Mouse (Mus musculus): ENCODE data around the gene Sept9.

The Sept9 gene

DNA sequence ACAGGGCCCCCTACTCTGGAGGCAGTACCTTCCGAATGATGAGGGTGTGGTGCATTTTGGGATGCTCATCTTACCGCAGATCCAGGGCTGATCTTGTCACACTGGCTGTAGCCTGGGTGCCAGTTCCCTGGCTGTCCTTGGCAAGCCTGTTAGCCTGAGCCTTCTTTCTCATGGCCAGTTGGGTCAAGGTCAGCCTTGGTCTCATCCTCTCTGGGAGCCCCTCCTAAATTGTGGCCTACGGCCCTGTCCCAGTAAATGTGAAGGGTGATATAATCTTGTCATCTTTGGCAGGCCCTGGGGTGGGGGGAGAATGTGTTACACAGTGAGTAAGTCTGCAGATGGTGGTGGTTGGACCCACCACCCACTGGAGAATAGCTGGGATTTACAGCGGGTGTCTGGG lies 147.8 kb downstream of the Sept9 start:
- DNase-seq (ENCODE audit: low spot score), result no peak

DNA sequence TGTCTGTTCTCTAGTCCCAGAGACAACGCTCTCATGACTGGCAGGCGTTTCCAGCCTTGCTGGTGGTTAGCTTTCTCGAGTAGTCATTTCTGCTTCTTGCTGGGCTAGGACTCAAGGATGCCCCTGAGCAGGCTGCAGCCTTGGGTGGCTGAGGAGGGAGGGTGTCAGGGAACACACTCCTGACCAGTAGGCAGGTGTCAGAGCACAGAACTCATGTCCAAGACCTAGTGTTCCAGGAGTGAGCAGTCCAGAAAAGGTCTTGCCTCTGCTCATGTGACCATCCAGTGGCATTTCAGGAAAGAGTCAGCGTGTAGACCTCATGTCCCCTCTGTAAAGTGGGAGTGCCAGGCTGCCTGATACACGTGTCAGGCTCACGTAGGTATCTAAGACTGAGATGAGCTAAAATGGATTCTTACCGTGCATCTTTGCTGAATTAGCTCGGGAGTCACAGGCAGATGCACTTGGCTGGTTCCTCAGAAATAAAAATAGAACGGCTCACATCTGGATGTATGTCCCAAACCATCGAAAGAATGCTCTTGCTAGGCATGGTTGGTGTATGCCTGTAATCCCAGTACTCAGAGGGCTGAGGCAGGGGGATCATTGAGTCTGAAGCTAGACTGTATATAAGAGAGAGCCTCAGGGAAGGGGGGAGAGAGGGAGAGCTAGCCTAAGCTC lies 149.1 kb downstream of the Sept9 start:
- DNase-seq (ENCODE audit: low spot score), result no peak

DNA sequence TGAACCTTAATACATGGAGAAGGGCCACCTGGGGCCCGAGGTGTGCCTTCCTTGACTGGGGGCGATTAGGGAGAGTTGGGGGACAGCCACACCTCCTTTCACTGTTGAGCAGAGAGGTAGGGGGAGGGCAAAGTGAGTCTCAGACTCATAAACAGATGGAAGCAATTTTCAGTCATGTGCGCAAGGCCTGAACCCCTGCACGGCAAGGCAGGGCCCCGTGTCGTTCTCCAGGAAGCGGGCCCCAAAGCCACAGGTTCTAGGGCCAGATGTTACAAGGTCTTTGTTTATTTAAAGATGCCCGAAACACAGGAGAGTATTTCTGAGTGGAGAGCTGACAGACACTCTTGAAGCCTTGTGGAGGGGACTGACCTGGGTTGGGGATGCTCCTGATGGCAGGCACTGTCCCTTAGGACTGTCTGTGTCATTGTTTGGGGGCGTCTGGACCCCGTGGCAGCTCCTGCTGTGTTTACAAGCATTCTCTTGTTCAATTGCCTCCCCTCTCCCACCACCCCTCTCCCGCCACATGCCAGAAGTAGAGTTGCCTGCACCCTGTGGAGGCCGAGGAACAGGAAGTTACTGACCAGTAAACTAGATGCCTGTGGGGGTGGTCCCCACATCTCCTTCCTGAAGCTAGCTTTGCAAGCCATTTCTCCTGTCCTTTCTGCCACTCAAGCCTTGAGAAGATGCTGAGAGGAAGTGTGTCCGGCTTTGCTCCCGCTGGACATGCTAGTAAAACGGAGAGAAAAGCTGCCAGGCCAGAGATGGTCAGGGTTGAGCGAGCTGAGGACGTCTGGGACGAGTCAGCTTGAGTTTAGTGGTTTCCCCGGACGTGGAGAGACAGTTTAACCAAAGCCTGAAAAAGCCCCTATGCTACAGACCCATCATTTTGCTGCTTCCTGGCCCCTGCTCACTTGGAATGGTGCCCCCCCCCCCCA lies 150.2 kb downstream of the Sept9 start:
- DNase-seq (ENCODE audit: low spot score), result no peak

DNA sequence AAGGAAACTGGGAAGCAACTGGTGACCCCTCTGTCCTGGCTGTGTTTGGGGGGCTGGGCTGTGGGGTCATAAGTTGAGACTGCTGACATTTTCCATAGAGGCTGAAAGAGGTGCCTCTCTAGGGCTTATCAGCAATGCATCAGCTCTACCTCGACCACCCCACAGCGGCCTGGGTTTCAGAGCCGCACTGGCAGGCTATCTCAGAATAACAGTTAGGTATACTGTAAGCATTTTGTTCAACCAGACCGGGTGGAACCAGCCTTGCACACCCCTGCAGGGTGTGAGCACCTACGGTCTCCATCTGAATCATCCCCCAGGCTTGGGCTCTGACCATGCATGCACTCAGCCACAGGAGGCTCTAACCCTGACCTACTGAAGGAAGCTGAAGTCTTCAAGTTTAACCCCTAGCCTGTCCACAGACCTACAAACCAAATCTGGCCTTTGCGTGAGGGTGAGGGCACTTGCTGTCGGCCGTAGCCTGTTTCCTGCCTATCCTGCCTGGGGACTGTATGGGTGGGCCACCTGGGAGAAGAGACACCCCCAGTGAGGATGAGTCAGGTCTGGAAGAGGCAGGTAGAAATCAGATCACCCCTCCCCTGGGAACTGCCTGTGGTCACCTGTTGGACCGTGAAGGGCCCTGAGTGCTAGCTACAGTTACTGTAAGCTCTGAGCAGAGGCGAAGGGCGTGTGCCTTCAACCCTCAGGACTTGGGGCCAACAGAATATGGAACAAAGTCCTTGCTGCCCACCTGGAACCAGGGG lies 151.2 kb downstream of the Sept9 start:
- DNase-seq (ENCODE audit: low spot score), result no peak

DNA sequence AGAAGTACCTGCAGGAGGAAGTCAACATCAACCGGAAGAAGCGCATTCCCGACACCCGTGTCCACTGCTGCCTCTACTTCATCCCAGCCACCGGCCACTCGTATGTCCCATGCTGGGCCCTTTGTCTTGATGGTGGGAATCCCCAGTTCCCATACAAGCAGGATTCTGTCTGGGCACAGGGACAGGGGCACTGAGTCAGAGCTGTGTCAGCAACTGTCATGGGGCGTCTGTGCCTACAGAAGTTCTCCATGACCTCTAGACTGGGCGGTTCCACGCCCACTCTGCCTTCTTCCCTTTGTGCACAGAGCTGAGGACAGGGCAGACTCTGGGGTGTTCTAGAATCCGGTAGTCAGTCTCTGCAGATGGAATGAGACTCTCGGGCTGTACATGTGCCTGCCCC lies 153.7 kb downstream of the Sept9 start:
- DNase-seq (ENCODE audit: low spot score), result no peak

DNA sequence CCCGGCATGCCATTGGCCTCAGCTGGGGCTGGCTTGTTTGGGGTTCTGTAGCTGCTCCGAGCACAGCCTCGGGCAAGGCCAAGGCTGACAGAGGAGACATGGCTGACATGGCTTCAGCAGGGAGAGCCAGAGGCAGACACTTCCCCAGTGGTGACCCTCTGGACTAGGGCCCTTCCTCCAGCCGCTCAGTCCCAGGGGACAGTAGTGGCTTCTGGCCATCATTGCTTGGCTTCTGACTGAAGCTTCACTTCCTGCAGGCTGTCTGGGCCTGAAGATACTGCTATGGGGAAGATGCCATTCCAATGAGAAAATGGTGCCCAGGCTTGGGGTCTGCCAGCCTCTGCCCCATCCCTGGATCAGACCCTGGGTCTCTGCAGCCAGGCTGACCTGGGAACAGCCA lies 154.6 kb downstream of the Sept9 start:
- no peak for DNase-seq (ENCODE audit: low spot score)

GRCm38 (mm10) chr11:117356937-117357336 lies 157.5 kb downstream of the Sept9 start:
- no peak for DNase-seq (ENCODE audit: low spot score)

- DNase-seq (ENCODE audit: low spot score), result peak; percentile 93
Observed at GRCm38 (mm10) chr11:117357916-117358639, 158.6 kb downstream of the Sept9 start.

GRCm38 (mm10) chr11:117359161-117359560 lies 159.7 kb downstream of the Sept9 start:
- DNase-seq (ENCODE audit: low spot score), result no peak

DNA sequence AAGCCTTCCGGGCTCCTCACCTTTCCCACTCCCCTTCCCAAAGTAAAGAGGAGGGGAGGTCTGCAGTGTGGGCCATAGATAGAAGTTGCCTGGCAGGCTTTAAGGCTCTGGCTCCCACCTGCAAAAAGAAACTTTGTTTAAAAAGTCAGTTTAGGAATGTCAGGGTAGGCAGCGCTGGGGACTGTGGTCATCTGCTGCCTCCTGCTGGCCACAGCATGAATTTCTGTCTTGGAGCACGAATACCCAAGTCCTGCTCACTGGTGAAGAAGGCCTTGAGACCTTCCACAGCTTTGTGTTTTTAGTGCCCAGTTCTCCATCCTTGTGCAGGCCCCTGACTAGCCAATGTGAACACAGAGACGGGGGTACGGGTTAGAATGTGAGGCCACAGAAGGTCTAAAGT lies 160.4 kb downstream of the Sept9 start:
- DNase-seq (ENCODE audit: low spot score), result peak; percentile 61

DNA sequence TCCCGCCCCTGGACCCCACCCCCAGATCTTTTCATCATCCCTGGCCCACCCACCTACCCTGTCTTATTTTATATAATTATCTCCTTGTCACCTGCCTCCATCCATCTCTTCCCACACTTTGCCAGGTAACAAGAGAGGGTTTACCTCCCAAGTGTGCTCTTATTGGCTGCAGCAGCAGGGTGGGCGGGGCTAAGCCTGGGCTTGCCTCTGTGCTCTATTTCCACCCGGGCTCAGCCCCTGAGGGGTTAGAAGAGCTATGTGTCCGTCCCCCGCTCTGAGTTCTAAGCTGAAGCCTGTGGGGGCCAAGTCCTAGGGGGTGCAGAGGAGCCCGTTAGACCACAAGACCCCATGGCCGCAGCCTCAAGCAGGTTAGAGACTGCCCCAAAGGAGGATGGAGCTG lies 161.1 kb downstream of the Sept9 start:
- DNase-seq (ENCODE audit: low spot score), result no peak

- DNase-seq (ENCODE audit: low spot score), result no peak
Observed at GRCm38 (mm10) chr11:117362307-117362706, 162.8 kb downstream of the Sept9 start.

DNA sequence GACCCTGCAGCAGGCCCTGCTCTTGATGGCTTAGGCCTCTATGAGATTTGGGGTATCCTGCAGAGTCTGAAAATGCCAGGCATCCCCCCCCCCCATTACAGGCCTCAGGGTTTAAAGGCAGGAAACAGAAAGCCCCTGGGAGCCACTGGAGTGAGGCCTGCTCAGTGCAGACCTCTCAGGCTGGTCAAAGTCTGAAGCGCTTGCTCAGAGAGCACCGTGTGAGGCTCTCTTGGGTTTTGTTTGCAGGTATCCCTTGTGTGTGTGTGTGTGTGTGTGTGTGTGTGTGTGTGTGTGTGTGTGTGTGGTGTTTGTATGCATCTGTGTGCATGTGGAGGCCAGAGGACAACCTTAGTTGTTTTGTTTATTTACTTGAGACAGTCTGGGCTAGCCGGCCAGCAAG lies 164.5 kb downstream of the Sept9 start:
- no peak for DNase-seq (ENCODE audit: low spot score)

GRCm38 (mm10) chr11:117366426-117366825 lies 167.0 kb downstream of the Sept9 start:
- DNase-seq (ENCODE audit: low spot score), result peak; percentile 33

DNA sequence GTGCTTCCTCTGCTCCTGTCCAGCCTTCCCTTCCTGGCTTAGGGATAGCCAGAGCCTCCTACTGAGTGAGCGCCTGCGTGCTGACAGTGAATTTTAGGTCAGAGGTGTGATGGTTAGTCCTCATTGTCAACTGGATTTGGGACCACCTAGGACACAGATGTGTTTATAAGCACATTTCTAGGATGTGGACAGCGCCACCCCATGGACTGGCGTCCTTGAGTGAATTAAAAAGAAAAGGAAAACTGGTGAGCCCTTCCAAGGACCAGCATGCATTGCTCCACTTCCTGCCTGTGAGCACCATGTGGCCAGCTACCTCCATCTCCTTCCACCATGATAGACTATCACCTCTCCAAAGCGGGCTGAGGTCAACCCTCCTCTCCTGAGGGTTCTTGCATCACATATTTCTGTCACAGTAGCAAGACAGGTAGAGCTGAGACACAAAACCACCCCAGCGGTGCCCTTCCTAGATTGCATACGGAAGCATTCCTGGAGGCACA lies 167.4 kb downstream of the Sept9 start:
- DNase-seq (ENCODE audit: low spot score), result no peak

DNA sequence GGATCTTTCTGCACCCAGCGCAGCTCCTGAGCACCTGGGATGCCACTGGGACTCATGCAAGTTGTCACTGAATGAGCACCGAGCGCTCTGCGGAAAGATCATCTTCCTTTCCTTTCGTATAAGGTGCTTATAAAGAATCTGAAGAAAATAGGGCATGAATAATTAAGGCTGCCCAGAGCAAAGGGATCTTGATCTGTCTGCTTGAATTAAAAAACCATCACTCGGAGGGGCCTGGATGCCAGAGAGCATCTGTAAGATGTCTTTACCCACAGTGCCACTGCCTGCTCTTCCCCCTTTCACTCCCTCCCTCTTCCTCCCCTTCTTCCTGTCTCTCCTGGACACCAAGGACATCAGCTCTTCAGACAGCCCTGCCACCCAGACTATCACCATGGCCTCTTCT lies 168.5 kb downstream of the Sept9 start:
- DNase-seq (ENCODE audit: low spot score), result no peak

GRCm38 (mm10) chr11:117369347-117369746 lies 169.9 kb downstream of the Sept9 start:
- no peak for DNase-seq (ENCODE audit: low spot score)

GRCm38 (mm10) chr11:117370262-117370850 lies 170.9 kb downstream of the Sept9 start:
- no peak for DNase-seq (ENCODE audit: low spot score)

DNA sequence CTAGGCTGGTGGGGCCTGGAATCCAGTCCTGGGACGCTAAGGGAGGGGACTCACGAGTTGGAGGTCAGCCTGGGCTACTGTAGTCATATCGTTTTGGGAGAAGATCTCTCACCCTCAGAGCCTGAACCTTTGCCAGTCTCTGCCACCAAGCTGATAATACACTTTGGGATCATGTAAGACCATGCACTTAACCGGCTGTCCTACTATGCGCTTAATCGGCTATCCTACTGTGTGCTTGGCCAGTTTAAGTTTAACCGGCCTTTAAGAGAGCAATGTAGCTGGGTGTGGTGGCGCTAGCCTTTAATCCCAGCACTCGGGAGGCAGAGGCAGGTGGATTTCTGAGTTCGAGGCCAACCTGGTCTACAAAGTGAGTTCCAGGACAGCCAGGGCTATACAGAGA lies 173.1 kb downstream of the Sept9 start:
- no peak for DNase-seq (ENCODE audit: low spot score)

- DNase-seq (ENCODE audit: low spot score), result no peak
Observed at GRCm38 (mm10) chr11:117373195-117373594, 173.7 kb downstream of the Sept9 start.

- DNase-seq (ENCODE audit: low spot score), result no peak
Observed at GRCm38 (mm10) chr11:117373870-117374269, 174.4 kb downstream of the Sept9 start.

Data from c-Kit-positive CD71-positive TER-119-positive erythroid progenitor cells, embryonic 14.5 days (primary cell).